Mouse (Mus musculus) megakaryocyte progenitor cell, adult 5-6 weeks (primary cell): ENCODE results near the gene Susd6. TPM values are rescaled to one million over a fixed set of nuclear protein-coding genes. Genes with fewer than 3 reads are reported as not detected.
A peak's percentile ranks its signal among the peaks of the same experiment; 100 is the strongest.

Source experiments
- ATAC-seq: replicated peaks from 2 replicates; pipeline ENCODE4 v1.8.0; 2016; ENCODE audit warnings: mild to moderate bottlenecking, moderate TSS enrichment, inconsistent platforms; ENCODE audit not compliant: poor library complexity
- total RNA-seq, 2 experiments: library from RNA; stranded (forward) in 1 of 2; stranded (reverse) in 1 of 2; fragments of 157-497, 149-512 nt in 1 of 2; fragments of 200-1000 nt in 1 of 2; gene quantifications; 2 replicates each; pipeline versions ENCODE4 v1.2.3 to v1.2.4; 2015 to 2017

The Susd6 gene
- total RNA-seq, 2 experiments from 2014 or later, result 14.5 to 15.9 TPM

- no peak for ATAC-seq
Observed at GRCm38 (mm10) chr12:80865175-80865574, 74.9 kb downstream of the Susd6 start.

GRCm38 (mm10) chr12:80866023-80866422 lies 75.7 kb downstream of the Susd6 start:
- no peak for ATAC-seq

GRCm38 (mm10) chr12:80867083-80867482 lies 76.8 kb downstream of the Susd6 start:
- 0 out of 2 replicates have a peak, but pooled peaks have one; percentile 23 for ATAC-seq

GRCm38 (mm10) chr12:80868401-80868800 lies 78.1 kb downstream of the Susd6 start:
- ATAC-seq, result no peak

GRCm38 (mm10) chr12:80877215-80878092 lies 87.1 kb downstream of the Susd6 start:
- ATAC-seq, result no peak; the same call in 1 of the 2 replicates

GRCm38 (mm10) chr12:80878093-80878430 lies 87.8 kb downstream of the Susd6 start:
- ATAC-seq, result no peak

- ATAC-seq, result no peak
Observed at GRCm38 (mm10) chr12:80878653-80879052, 88.3 kb downstream of the Susd6 start.

GRCm38 (mm10) chr12:80879267-80879666 lies 89.0 kb downstream of the Susd6 start:
- ATAC-seq, result no peak

- ATAC-seq, result no peak
Observed at GRCm38 (mm10) chr12:80881121-80881520, 90.8 kb downstream of the Susd6 start.

- ATAC-seq, result no peak
Observed at GRCm38 (mm10) chr12:80883278-80883677, 93.0 kb downstream of the Susd6 start.

GRCm38 (mm10) chr12:80883881-80884280 lies 93.6 kb downstream of the Susd6 start:
- ATAC-seq, result no peak

- peak; percentile 63 for ATAC-seq
Observed at GRCm38 (mm10) chr12:80885301-80886288, 95.3 kb downstream of the Susd6 start.

- ATAC-seq, result 0 out of 2 replicates have a peak, but pooled peaks have one; percentile 15
Observed at GRCm38 (mm10) chr12:80887036-80887435, 96.7 kb downstream of the Susd6 start.

GRCm38 (mm10) chr12:80889331-80889730 lies 99.0 kb downstream of the Susd6 start:
- ATAC-seq, result no peak

- ATAC-seq, result no peak
Observed at GRCm38 (mm10) chr12:80891074-80891473, 100.8 kb downstream of the Susd6 start.

- ATAC-seq, result no peak
Observed at GRCm38 (mm10) chr12:80893720-80894494, 103.6 kb downstream of the Susd6 start.

GRCm38 (mm10) chr12:80894973-80895570 lies 104.8 kb downstream of the Susd6 start:
- peak; percentile 100 for ATAC-seq

- no peak for ATAC-seq
Observed at GRCm38 (mm10) chr12:80909631-80910030, 119.3 kb downstream of the Susd6 start.

GRCm38 (mm10) chr12:80917764-80918163 lies 127.5 kb downstream of the Susd6 start:
- ATAC-seq, result peak; percentile 89

GRCm38 (mm10) chr12:80921301-80921700 lies 131.0 kb downstream of the Susd6 start:
- no peak for ATAC-seq
